Mouse (Mus musculus) lung, postnatal 0 days (tissue): ENCODE results near the gene Gm20388.

ENCODE experiments used
- CTCF ChIP-seq: IDR thresholded peaks from 2 replicates; pipeline ENCODE4 v1.5.1; 2016; ENCODE audit warnings: antibody characterized with exemption, mild to moderate bottlenecking
- EP300 ChIP-seq: IDR thresholded peaks from 2 replicates; pipeline ENCODE4 v1.6.1; 2016; ENCODE audit warnings: antibody characterized with exemption, mild to moderate bottlenecking, control low read depth

GRCm38 (mm10) chr8:120557170-120557965 is 646.7 kb downstream of the Gm20388 start:
- TF ChIP-seq CTCF = no peak
- no peak for TF ChIP-seq EP300
